Mouse (Mus musculus) liver, postnatal 0 days (tissue): ENCODE results near the gene Vmp1. TPM values are rescaled to one million over a fixed set of nuclear protein-coding genes. Genes with fewer than 3 reads are reported as not detected.

ENCODE experiments used
- ATAC-seq: fragments of 200-750 bp; cut with Nextera tagmentation; 2 replicates; pipeline ENCODE4 v1.8.0; 2017; ENCODE audit warnings: mild to moderate bottlenecking, moderate library complexity
- DNase-seq: peaks from one replicate; pipeline ENCODE4 v3.0.0-alpha.2; 2016
- H3K27ac ChIP-seq: fragments of 300-500 bp; sonication (generic); 2 replicates; pipeline ENCODE4 v1.5.1; 2014; ENCODE audit warnings: antibody characterized with exemption, moderate library complexity, mild to moderate bottlenecking, low read depth
- H3K27me3 ChIP-seq: fragments of 300-500 bp; sonication (generic); 2 replicates; pipeline ENCODE4 v1.6.1; 2014; ENCODE audit warnings: low read length, control low read depth, mixed read lengths; ENCODE audit not compliant: insufficient read depth
- H3K36me3 ChIP-seq: fragments of 300-500 bp; sonication (generic); replicated peaks from 2 replicates; pipeline ENCODE4 v1.6.1; 2014; ENCODE audit warnings: mild to moderate bottlenecking, control low read depth, low read length, moderate library complexity, mixed read lengths; ENCODE audit not compliant: insufficient read depth
- H3K4me1 ChIP-seq: fragments of 300-500 bp; sonication (generic); 2 replicates; pipeline ENCODE4 v1.6.1; 2014; ENCODE audit warnings: antibody characterized with exemption, mild to moderate bottlenecking, control low read depth; ENCODE audit not compliant: insufficient read depth
- H3K4me2 ChIP-seq: fragments of 300-500 bp; sonication (generic); 2 replicates; pipeline ENCODE4 v1.6.1; 2014; ENCODE audit warnings: low read depth, mild to moderate bottlenecking, low read length, moderate library complexity, mixed read lengths
- H3K4me3 ChIP-seq: fragments of 300-500 bp; sonication (generic); 2 replicates; pipeline ENCODE4 v1.5.1; 2014; ENCODE audit warnings: low read depth, low read length
- H3K9ac ChIP-seq: fragments of 300-500 bp; sonication (generic); replicated peaks from 2 replicates; pipeline ENCODE4 v1.6.1; 2014; ENCODE audit warnings: mild to moderate bottlenecking, moderate library complexity
- H3K9me3 ChIP-seq: fragments of 300-500 bp; sonication (generic); 2 replicates; pipeline ENCODE4 v1.6.1; 2016; ENCODE audit warnings: mild to moderate bottlenecking, control low read depth, low read length, mixed read lengths
- CTCF ChIP-seq: sonication (generic); IDR thresholded peaks from 2 replicates; pipeline ENCODE4 v1.5.1; 2016; ENCODE audit warnings: antibody characterized with exemption, low read depth
- EP300 ChIP-seq: IDR thresholded peaks from 2 replicates; pipeline ENCODE4 v1.6.1; 2016; ENCODE audit warnings: antibody characterized with exemption, low read depth, mild to moderate bottlenecking
- WGBS: fragments of 180-500 bp; shearing (Covaris S2); extraction: QIAGEN DNeasy Blood & Tissue Kit; methylation state at CpG from one replicate; pipeline ENCODE4 v1.1.7; 2014; ENCODE audit not compliant: insufficient replicate concordance; 5-methylcytosine and 5-hydroxymethylcytosine counted together
- polyA plus RNA-seq: library from polyadenylated mRNA; unstranded; fragments of >200 nt; fragmentation: Nextera tagmentation; extraction: Ambion mirVana; gene quantifications from 2 replicates; pipeline ENCODE4 v1.2.1, GENCODE M21; 2015

The Vmp1 gene
- polyA plus RNA-seq, 1 experiment from 2014 or later, result 125 TPM

GRCm38 (mm10) chr11:86618548-86619335 lies 64.9 kb downstream of the Vmp1 start:
- DNase-seq (no peak), ATAC-seq (no peak)
- Histone ChIP-seq H3K4me2 (no peak overlapping the region), H3K9ac (no peak overlapping the region), H3K4me3 (no peak overlapping the region), H3K27ac (no peak overlapping the region), H3K36me3 (no peaks in the 10 kb centered on the region), H3K27me3 (no peaks in the 10 kb centered on the region), H3K9me3 (no peaks in the 10 kb centered on the region), H3K4me1 (peaks cover 10% of the 10 kb centered on the region)
- no peak for TF ChIP-seq EP300
- no peak for TF ChIP-seq CTCF
- 83% methylated on average over 2 of the region's 2 CpGs for WGBS

GRCm38 (mm10) chr11:86614607-86615006 lies 69.0 kb downstream of the Vmp1 start:
- H3K4me3 ChIP-seq, result no peak overlapping the region
- no peaks in the 10 kb centered on the region for H3K27me3 ChIP-seq
- WGBS, result 66% methylated on average over 5 of the region's 5 CpGs
- TF ChIP-seq EP300 (no peak), CTCF (no peak)
- ATAC-seq (no peak), DNase-seq (no peak)
- peak overlapping the region; percentile 88 for H3K27ac ChIP-seq
- peak overlapping the region; percentile 61 for H3K4me2 ChIP-seq
- peak overlapping the region; percentile 57 for H3K9ac ChIP-seq
- no peaks in the 10 kb centered on the region for H3K9me3 ChIP-seq
- peaks cover 24% of the 10 kb centered on the region for H3K4me1 ChIP-seq
- peaks cover 8% of the 10 kb centered on the region; the same call in 1 of the 2 replicates for H3K36me3 ChIP-seq

GRCm38 (mm10) chr11:86614056-86614530 lies 69.5 kb downstream of the Vmp1 start:
- WGBS, result 16% methylated on average over 2 of the region's 2 CpGs
- Histone ChIP-seq H3K4me3 (0 out of 2 replicates have a peak overlapping the region, but pooled peaks have one; percentile 9), H3K27ac (peak overlapping the region; percentile 88), H3K9ac (peak overlapping the region; percentile 57), H3K4me2 (peak overlapping the region; percentile 61), H3K9me3 (no peaks in the 10 kb centered on the region), H3K27me3 (no peaks in the 10 kb centered on the region), H3K36me3 (peaks cover 8% of the 10 kb centered on the region; the same call in 1 of the 2 replicates), H3K4me1 (peaks cover 24% of the 10 kb centered on the region)
- ATAC-seq, result peak; percentile 87
- peak; percentile 70 for DNase-seq
- TF ChIP-seq CTCF (0 out of 2 replicates have a peak, but pooled peaks have one; percentile 7), EP300 (peak; percentile 89)

GRCm38 (mm10) chr11:86611991-86612390 lies 71.6 kb downstream of the Vmp1 start:
- H3K4me1 ChIP-seq, result peaks cover 24% of the 10 kb centered on the region
- WGBS, result 92% methylated on average over 1 of the region's 1 CpGs
- H3K4me3 ChIP-seq, result no peak overlapping the region
- TF ChIP-seq EP300 (no peak), CTCF (no peak)
- no peaks in the 10 kb centered on the region for H3K27me3 ChIP-seq
- no peak overlapping the region for H3K4me2 ChIP-seq
- DNase-seq (no peak), ATAC-seq (no peak)
- H3K27ac ChIP-seq, result no peak overlapping the region
- peaks cover 9% of the 10 kb centered on the region; the same call in 1 of the 2 replicates for H3K36me3 ChIP-seq
- no peak overlapping the region for H3K9ac ChIP-seq
- H3K9me3 ChIP-seq, result no peaks in the 10 kb centered on the region

- H3K36me3 ChIP-seq, result peaks cover 18% of the 10 kb centered on the region
- H3K4me2 ChIP-seq, result no peak overlapping the region
- ATAC-seq (peak; percentile 77), DNase-seq (no peak)
- H3K4me1 ChIP-seq, result peaks cover 24% of the 10 kb centered on the region
- no peak overlapping the region for H3K9ac ChIP-seq
- TF ChIP-seq EP300, result peak; percentile 83
- TF ChIP-seq CTCF, result no peak
- H3K27me3 ChIP-seq, result no peaks in the 10 kb centered on the region
- peak overlapping the region; percentile 55 for H3K27ac ChIP-seq
- WGBS, result 44% methylated on average over 3 of the region's 3 CpGs
- H3K4me3 ChIP-seq, result no peak overlapping the region
- no peaks in the 10 kb centered on the region for H3K9me3 ChIP-seq
Measured at GRCm38 (mm10) chr11:86610239-86610638, 73.4 kb downstream of the Vmp1 start.

- DNase-seq (no peak), ATAC-seq (no peak)
- Histone ChIP-seq H3K4me1 (peaks cover 17% of the 10 kb centered on the region), H3K27ac (no peak overlapping the region), H3K27me3 (no peaks in the 10 kb centered on the region), H3K9ac (no peak overlapping the region), H3K4me3 (no peak overlapping the region), H3K9me3 (no peaks in the 10 kb centered on the region), H3K36me3 (peaks cover 18% of the 10 kb centered on the region), H3K4me2 (no peak overlapping the region)
- WGBS, result 84% methylated on average over 2 of the region's 2 CpGs
- no peak for TF ChIP-seq CTCF
- no peak for TF ChIP-seq EP300
Measured at GRCm38 (mm10) chr11:86607808-86608350, 75.8 kb downstream of the Vmp1 start.
